Mouse (Mus musculus): ENCODE data around the gene 1520401A03Rik.

1520401A03Rik gene

DNA sequence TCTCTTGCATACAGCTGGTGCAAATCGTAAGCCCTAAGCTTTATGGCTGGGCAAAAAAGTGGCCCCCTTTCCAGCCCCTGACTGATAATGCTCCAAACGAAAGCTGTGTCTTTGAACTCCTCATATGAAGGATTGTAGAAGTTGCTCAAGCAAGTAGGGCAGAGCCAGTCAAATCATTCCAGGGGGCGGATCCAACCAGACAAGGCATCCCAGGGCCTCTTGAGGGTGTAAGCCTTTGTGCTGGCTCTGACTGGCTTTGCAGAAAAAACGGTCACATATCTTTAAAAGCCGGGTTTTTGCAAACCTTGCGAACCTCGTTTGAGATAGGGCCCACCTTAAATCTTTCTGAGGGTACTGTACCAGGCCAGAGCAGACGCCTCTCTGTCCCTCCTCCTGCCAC, 21.5 kb upstream of the 1520401A03Rik start:
- in situ Hi-C loops (cut with MboI, MseI) = no loop called here

DNA sequence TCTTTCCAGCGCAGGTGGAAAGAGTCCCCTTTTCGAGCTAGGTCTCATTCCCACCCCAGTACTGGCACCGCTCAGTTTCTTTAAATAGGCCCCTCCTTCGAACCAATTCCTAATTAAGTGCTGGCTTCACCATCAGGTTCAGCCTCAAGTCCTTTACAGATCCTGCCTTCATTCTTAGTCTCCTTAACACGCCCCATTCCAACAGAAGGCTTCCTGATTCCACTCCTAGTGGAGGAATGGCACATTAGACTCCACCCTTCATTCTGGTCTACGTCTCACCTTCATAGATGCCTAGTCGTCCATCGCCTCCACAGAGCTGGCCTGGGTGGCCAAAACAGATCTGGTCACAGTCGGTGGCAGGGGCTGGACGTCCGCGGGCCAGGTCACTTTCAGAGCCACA, 20.4 kb upstream of the 1520401A03Rik start:
- in situ Hi-C loops (cut with MboI, MseI) = no loop called here

DNA sequence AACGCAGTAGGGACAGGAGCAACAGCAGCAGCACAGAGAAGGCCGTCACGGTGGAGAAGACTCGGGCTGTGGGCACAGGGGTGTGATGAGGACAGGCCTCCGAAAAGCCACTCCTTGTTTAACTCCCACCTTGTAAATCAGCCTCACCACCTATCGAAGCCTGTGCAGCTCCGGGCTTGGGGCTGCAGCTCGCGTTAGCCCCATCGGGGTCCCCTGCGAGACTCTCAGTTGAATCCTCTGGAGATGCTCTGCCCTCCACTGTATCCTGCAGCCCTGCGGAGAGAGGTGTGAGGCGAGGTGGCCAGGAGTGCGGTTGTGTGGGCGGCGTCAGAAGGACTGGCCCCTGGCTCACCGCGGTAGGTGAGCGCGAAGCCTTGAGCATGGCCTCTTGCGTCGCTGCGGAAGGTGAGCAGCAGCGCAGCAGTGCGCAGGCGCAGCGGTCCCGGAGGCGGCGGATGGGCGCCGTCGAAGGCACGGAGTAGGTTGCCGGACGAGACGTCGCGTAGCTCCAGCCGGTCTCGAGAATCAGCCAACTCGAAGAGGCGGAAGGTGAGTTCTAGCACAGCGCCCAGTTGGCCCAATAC, 19.7 kb upstream of the 1520401A03Rik start:
- in situ Hi-C loops (cut with MboI, MseI) = no loop called here

DNA sequence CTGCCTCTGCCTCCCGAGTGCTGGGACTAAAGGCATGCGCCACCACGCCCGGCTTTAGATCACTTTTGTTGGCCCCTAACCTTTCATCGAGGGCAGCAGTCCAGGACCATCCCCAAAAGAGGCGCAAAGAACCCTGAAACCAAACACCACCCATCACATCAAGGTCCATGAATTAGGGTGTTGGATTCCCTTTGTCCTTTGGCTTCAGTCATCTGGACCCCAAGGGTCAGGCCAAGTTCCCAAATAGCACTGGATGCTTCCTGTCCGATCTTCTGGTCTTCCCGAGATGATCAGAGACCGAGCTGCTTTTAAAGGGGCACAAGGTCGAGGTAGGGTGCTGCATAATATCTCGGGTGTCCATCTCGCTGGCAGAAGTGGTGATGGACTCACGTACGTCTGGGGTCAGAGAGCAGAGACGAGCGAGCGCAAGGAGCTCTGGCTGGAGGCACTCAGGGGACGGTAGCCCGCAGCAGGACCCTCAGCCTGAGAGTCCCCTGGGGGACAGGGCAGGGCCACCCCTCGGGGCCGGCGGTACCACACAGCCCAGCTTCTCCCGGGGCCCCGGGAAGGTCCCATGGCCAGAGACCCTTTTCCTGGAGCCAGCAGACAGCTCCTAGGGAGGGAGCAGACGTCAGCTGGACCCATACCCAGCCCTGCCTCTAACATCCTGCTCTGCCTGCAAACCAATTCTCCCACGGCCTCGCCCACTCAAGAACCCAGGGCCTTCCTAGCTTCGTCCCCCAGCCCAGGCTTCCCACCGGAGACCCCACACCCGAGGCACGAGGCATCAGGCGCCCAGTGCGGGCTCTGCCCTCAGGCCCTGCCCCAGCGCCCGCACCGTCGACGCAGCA, 19.0 kb upstream of the 1520401A03Rik start:
- in situ Hi-C loops (cut with MboI, MseI) = no loop called here

DNA sequence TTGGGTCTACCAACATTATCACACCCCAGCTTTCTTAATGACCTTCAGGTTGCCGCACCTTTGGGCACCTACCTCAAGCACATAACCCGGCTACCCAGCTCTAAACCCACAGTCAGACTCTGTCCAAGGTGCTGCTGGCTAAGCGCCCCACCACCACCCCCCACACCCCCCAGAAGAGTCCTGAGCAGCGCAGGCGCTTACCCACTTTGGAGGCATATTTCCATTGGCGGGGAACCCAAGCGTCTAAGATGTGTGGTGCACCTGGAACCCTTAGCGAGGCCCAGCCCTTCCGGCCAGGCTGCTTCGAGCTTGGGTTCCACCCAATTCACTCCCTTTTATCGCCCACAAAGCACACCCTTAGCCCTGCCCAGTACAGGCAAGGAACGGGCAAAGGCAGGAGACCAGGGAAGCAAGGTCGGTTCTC, 18.0 kb upstream of the 1520401A03Rik start, which contains the start of gene Paqr4:
Gene Paqr4, minus strand, starts transcription at position 270 of the 424 bp plus-strand sequence.
- in situ Hi-C loops (cut with MboI, MseI) = no loop called here

DNA sequence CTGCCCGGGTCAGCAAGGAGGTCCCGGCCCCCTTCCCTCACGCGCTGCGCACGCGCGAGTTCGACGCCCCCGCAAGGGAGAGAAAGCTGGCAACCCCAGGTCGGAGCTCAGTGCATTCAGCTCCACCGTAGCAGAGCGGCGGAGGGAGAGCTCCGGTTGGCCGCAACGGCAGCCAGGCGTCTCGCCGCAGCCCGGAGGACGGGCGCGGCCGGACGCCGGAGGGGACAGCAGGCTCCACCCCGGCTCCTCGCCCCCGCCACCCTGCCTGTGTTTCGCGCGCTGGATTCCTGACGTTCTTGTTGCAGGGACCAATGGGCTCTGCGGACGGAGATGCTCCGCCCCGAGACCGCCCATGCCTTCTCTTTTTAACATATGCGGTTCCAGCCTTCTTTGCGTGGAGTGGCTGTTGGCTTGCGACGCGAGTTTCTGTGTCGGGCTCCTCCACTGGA, 17.6 kb upstream of the 1520401A03Rik start:
- in situ Hi-C loops (cut with MboI, MseI) = no loop called here

DNA sequence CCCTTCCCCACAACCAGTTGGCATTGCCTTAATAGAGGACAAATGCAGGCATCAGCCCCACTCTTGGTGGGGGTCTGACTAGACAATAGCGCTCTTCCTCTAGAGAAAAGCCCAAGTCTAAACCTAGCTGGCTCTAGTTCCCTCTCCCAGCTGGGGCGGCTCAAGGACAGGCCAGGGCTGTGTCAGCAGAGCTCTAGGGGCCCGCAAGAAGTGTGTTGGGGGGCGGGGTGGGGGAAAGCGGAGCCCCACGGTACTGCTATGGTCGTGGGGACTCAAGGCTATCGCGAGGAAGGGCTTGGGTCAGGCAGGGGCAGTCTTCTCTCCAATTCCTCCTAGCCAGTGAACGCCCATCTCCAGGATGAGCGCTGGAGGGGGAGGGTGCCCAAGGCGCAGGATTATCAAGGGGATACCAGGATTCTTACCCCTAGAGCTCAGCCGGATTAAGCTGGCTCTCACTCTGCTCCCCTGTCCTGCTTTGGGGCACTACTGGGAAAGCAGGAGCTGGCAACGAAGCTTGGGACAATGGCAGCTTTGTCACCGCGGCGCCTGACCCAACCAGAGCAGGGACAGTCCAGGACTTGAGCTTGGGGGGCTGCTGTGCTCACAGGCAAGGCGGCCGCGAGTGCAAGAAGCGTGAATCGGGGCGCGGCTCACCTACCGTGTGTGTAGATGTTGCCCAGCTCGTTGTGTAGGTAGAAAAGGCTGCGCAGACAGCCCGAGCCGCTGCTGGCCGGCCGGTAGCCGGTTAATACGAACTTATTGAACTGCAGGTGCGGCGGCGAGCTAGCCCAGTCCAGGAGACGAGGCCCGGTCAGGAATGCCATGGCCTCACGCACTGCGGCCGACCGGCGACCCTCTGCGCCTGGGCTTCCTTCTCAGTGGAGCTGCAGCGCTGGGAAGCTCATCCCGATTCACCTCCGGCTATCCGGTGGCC, 16.9 kb upstream of the 1520401A03Rik start:
- in situ Hi-C loops (cut with MboI, MseI) = no loop called here

DNA sequence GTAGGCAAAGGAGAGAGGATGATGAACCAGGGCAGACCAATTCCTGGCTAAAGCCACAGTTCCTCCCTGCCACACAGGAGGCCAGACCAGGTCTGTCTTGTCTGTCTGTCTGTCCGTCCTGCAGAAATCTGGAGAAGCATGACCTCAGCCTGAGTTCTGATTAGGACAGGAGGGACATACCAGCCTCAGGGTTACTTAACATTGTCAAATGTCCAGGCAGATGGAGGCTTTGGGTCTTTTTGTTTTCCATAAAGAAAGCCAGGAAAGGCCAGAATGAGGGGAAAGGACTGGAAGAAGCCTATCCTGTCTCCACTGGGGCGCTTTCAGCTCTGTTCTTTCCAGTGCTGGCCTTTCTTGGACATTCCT, 16.2 kb upstream of the 1520401A03Rik start:
- in situ Hi-C loops (cut with MboI, MseI) = no loop called here

DNA sequence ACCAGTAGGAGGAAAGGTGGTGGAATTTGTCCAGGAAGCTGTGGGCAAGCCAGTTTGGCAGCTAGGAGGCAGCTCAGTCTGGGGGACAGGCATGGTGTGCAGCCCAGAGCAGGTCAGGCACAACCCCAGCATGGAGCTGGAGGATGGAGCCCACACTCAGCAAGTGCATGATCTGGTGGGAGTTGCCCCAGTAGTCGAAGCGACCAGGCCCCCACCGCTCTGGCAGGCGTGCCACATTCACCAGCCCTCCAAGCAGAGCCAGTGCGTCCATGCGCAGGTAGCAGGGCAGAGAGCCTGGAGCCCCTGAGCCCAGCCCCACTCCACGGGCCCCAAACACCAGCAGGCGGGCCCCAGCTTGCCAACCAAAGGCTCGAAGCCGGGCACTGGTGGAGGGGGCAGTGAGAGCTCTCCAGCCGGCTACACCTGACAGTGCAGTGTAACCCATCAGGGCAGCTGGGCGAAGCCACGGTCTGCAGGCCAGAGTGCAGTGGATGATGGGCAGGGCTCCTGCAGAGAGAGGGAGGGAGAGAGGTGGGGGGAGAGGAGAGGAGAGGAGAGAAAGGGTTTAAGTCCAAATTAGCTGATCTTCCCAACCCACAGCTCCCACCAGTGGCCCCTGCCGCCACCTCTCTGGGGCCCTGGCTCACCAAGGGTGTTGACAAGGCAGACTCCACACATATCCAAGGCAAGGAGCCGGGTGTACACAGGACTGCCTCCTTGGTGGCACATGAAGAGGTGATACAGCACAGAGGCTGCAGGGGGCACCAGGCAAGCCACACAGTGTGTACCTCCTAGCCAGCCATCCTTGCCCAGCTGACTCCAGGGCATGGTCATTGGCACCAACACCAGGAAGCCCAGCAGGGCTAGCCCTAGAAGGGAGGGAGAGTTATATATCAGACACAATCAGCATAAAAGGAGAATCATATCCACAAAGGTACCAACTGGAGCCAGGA, 15.2 kb upstream of the 1520401A03Rik start:
- in situ Hi-C loops (cut with MboI, MseI) = no loop called here

DNA sequence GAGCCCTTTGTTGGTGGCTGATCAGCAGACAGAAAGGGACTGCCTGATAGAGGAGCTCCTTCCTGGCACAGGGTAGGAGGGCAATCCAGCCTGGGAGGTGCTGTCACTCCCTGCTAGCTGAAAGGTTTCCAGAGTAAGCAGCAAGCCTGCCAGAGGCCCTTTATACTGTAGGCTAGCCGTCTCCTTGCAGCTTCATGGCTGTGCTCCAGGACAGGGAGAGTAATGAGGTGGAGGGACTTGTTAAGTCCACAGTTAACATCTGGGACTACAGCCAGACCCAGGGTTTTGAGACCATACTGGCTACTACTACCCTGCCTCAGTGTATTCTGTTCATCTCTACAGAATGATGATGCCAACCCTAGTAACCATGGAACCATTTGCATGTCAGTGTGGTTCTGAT, 11.8 kb upstream of the 1520401A03Rik start:
- in situ Hi-C loops (cut with MboI, MseI) = no loop called here

DNA sequence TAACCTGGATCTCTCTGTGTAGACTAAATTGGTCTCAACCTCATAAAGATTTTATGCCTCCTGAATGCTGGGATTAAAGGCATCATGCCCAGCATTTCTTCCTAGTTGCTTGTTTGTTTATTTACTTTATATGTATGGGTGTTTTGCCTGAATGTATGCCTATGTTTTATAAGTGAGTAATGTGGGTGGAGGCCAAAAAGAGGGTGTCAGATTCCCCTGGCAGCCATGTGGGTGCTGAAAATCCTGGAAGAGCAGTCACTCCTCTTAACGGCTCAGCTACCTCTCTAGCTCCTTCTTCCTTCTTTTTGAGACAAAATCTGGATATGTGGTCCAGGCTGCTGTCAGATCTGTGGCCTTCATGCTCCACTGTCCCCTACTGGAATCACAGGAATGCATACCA, 7.9 kb upstream of the 1520401A03Rik start:
- in situ Hi-C loops (cut with MboI, MseI) = no loop called here

DNA sequence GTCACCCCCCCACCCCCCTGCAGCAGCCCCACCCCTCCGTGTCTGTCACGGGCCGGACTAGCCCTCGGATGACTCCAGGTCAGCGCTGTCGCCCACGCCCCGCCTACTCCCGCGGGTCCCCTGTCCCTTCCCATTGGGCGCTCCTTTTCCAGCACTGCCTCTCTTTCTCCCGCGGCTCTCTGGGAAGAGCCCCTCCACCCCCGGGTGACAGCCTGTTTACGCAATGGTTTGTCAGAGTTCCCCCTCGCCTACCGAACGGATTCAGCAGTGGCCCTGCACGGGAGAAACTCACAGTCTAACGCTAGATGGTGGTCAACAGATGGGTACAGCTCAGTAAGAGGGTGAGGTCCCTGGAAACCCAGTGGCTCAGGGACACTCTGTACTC, 4.2 kb upstream of the 1520401A03Rik start:
- in situ Hi-C loops (cut with MboI, MseI) = no loop called here

DNA sequence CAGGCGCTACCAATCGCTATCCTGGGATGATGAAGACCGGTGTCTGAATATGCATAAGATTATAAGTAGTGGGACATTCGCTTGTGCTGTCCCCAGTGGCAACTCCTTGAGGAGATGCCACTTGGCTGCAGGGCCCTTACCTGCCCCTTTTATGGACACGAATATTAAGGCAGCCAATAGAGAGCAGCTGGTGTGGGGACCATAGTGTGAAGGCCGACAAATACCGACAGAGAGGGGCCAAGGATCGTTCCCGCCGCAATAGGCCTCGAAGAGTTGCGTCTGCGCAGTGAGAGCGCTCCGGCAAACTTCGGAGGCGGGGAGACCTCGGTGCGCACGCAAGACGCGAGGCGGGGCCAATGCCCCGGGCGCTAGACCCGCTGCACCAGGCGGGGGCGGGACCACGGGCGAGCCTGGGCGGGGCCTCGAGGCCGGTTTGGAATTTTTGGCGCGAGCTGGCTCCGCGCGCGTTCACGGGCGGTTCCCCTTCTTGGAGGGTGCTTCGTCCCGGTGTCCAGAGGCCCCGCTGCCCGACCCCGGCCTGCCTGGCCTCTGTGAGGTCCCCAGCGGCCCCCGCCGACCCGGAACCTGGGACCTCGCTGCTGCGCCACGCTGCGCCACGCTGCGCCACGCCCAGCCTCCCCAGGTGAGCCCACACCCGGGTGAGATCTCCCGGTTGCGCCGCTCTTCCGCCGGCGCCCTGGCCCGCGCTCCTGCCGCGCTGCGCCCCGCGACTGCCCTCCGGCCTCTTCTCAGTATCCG, 3.6 kb upstream of the 1520401A03Rik start, which contains the start of gene Pkmyt1:
Gene Pkmyt1, plus strand, starts transcription at position 338 of the 759 bp plus-strand sequence.
- in situ Hi-C loops (cut with MboI, MseI) = no loop called here

DNA sequence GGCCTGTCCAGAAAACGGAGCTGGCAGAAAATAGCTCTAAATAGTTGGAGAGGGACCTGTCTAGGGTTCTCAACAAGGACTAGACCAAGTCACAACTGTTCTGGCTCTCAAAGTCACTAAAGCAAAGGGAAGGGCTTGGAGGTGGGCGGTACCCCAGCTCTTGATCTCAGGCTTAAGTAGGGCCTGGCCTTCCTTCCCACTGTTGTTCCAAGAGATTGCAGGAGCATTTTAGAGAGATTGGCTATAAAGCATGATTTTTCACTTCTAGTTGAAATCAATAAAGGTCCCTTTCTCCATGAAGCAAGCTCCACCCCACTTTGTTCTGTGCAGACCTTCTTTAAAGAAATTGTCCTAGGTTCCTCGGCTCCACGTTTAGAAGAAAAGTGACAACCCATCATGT, 2.9 kb upstream of the 1520401A03Rik start:
- in situ Hi-C loops (cut with MboI, MseI) = no loop called here

DNA sequence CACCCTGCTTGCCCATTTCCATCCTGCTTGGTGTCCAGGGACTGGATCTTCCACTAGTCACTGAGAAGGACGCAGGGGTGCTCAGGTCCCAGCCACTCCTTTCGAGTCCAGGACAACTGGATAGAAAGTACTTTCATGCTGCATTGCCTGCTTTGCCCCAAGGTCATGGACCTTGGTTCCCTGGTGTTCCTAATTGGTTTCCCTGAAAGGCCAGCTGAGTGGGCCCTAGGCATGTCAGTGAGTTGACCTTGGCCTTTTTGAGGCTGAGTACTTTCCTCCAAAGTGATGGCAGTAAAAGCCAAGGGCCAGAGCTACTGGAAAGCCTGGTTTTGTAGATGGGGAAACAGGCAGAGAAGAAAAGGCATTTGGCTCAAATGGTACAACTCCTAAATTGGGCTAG, 697 bp downstream of the 1520401A03Rik start:
- in situ Hi-C loops (cut with MboI, MseI) = no loop called here

DNA sequence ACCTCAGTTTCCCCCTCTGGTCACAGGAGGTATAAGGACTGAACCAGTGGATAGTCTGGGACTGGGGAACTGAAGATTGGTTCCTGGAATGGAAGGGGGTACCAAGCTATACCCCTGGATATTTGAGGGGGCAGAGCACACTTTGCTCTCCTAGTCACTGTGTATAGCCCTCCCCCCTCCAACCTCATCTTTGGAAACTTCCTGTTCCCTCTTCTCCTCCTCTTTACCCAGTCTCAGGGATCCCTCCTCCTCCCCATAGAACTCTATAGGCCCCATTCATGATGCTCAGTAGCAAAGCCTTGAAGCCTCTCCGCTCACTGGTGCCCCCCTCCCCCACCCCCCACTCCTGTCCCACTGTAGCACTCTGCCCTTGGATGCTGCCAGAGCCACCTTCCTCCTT, 3.1 kb downstream of the 1520401A03Rik start:
- in situ Hi-C loops (cut with MboI, MseI) = no loop called here

DNA sequence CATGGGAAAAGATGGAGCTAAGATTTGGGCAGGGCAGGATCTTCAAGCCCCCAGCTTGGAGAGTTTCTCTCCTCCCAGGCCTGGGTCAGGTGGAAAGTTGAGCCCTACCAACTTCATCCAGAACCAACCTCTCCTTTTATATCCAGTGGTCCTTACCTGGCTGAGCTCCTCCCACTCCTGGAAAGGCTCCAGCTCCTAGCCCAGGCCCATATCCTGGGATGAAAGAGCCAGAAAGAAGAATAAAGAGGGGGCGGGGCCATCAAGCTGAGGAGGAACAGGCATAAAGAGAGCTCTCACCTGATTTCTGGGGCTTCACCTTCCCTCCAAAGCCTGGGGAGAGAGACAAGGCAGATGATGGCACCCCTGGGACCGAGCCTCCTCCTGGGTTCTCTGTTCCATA, 5.6 kb downstream of the 1520401A03Rik start:
- in situ Hi-C loops (cut with MboI, MseI) = no loop called here

DNA sequence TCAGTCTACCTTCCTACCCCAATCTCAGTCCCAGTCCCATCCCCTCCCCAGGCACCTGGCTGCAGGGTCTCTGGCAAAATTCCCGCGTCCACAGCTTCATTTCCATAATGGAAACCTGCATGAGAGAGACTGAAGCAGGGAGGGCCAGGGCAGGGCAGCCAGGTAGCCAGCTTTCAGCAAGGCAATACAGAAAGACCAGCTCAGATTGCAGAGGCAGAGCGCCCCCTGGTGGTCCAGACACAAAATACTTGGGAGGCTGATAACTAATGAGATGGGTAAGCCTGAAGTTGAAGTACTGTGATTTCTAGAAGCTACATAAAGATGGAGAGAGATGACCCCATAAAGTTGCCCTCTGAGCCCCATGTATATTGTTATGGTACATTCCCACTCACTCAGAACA, 16.4 kb downstream of the 1520401A03Rik start:
- in situ Hi-C loops (cut with MboI, MseI) = loop anchor here (5.0 kb wide), 1 partner anchor 39 kb away; no protein-coding TSS in a partner anchor

DNA sequence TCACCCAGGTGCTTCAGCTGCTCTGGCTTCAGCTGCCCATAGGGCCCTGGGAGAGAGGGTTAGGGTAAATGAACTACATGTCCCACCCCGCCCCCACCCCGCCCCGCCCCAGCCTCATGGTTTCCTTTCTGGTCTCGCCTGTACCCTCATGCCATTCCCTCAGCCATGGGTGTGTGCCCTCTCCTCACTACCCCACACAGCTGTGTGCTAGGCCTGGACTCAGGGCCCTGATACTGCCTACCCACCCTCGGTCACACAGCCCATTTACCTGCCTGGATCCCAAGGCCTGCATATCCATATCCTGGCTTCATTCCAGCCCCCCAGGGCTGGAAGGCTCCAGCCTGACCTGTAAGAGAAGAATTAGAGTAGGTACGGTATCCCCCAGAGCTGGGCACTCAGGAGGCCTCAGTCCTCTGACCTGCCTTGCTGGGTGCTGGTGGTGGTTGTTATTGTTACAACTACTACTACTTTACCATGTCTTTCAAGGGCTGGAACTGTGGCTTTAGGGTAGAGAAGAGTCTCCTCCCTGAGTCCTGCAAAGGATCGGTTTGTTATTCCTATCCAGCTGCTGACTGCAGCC, 17.0 kb downstream of the 1520401A03Rik start:
- in situ Hi-C loops (cut with MboI, MseI) = loop anchor here (5.0 kb wide), 1 partner anchor 38 kb away; no protein-coding TSS in a partner anchor

Measured in T-helper 17 cell (primary cell).